Mouse (Mus musculus) forebrain, embryonic 11.5 days (tissue): ENCODE data around the gene Zc2hc1b. TPM values are rescaled to one million over a fixed set of nuclear protein-coding genes. Genes with fewer than 3 reads are reported as not detected.

Experiments
- ATAC-seq: fragments of 200-750 bp; cut with Nextera tagmentation; replicated peaks from 2 replicates; pipeline ENCODE4 v1.8.0; 2017; ENCODE audit warnings: moderate TSS enrichment; ENCODE audit not compliant: low FRiP score
- DNase-seq: peaks from one replicate; pipeline ENCODE4 v3.0.0-alpha.2; 2017; ENCODE audit warnings: low spot score
- H3K27ac ChIP-seq: fragments of 300-500 bp; sonication (generic); 2 replicates; pipeline ENCODE4 v1.5.1; 2014; ENCODE audit warnings: low read depth, low read length
- H3K27me3 ChIP-seq: fragments of 300-500 bp; sonication (generic); 2 replicates; pipeline ENCODE4 v1.6.1; 2014; ENCODE audit warnings: mild to moderate bottlenecking, low read length, mixed read lengths; ENCODE audit not compliant: control insufficient read depth, insufficient read depth
- H3K36me3 ChIP-seq: fragments of 300-500 bp; sonication (generic); 2 replicates; pipeline ENCODE4 v1.6.1; 2014; ENCODE audit warnings: mild to moderate bottlenecking, low read length, moderate library complexity, mixed read lengths; ENCODE audit not compliant: control insufficient read depth, insufficient read depth
- H3K4me1 ChIP-seq: fragments of 300-500 bp; sonication (generic); replicated peaks from 2 replicates; pipeline ENCODE4 v1.6.1; 2014; ENCODE audit warnings: low read length, mixed read lengths; ENCODE audit not compliant: control insufficient read depth, insufficient read depth
- H3K4me2 ChIP-seq: fragments of 300-500 bp; sonication (generic); 2 replicates; pipeline ENCODE4 v1.6.1; 2014; ENCODE audit warnings: low read depth, mild to moderate bottlenecking, low read length, moderate library complexity, mixed read lengths; ENCODE audit not compliant: severe bottlenecking
- H3K4me3 ChIP-seq: fragments of 300-500 bp; sonication (generic); 2 replicates; pipeline ENCODE4 v1.5.1; 2014; ENCODE audit warnings: low read depth, low read length
- H3K9ac ChIP-seq: fragments of 300-500 bp; sonication (generic); 2 replicates; pipeline ENCODE4 v1.6.1; 2014; ENCODE audit warnings: low read length
- H3K9me3 ChIP-seq: fragments of 300-500 bp; sonication (generic); 2 replicates; pipeline ENCODE4 v1.6.1; 2016; ENCODE audit warnings: low read length, mixed read lengths; ENCODE audit not compliant: control insufficient read depth
- WGBS: fragments of 180-500 bp; shearing (Covaris S2); extraction: QIAGEN DNeasy Blood & Tissue Kit; methylation state at CpG from one replicate; pipeline ENCODE4 v1.1.7; 2014; 5-methylcytosine and 5-hydroxymethylcytosine counted together
- polyA plus RNA-seq: library from polyadenylated mRNA; unstranded; fragments of >200 nt; fragmentation: Nextera tagmentation; extraction: Ambion mirVana; gene quantifications from 2 replicates; pipeline ENCODE4 v1.2.1, GENCODE M21; 2014

Zc2hc1b gene
- not detected in 2 replicates for polyA plus RNA-seq

- no peak within 1 kb of the TSS for H3K27ac ChIP-seq
- H3K9ac ChIP-seq, result no peak within 1 kb of the TSS
- no peaks in the 10 kb centered on the region for H3K27me3 ChIP-seq
- no peak within 1 kb of the TSS for H3K4me2 ChIP-seq
- H3K4me3 ChIP-seq, result no peak within 1 kb of the TSS
- DNase-seq (no peak), ATAC-seq (no peak)
- no peaks in the 10 kb centered on the region for H3K4me1 ChIP-seq
- H3K9me3 ChIP-seq, result no peaks in the 10 kb centered on the region
- H3K36me3 ChIP-seq, result peaks cover 24% of the 10 kb centered on the region
- 91% methylated on average over 7 of the region's 7 CpGs for WGBS
Measured at GRCm38 (mm10) chr10:13177973-13178624, at the start of gene Zc2hc1b. Zc2hc1b (minus strand) TSS chr10:13178023.

- Histone ChIP-seq H3K27ac (no peak overlapping the region), H3K4me3 (no peak overlapping the region), H3K27me3 (no peaks in the 10 kb centered on the region), H3K9ac (no peak overlapping the region), H3K4me2 (no peak overlapping the region), H3K4me1 (no peaks in the 10 kb centered on the region), H3K36me3 (no peaks in the 10 kb centered on the region), H3K9me3 (no peaks in the 10 kb centered on the region)
- ATAC-seq, result no peak
- 86% methylated on average over 7 of the region's 7 CpGs for WGBS
- no peak for DNase-seq
Measured at GRCm38 (mm10) chr10:13225377-13226063, 47.7 kb upstream of the Zc2hc1b start.

- no peak for ATAC-seq
- Histone ChIP-seq H3K4me2 (no peak overlapping the region), H3K36me3 (no peaks in the 10 kb centered on the region), H3K4me1 (no peaks in the 10 kb centered on the region), H3K9ac (no peak overlapping the region), H3K9me3 (no peaks in the 10 kb centered on the region), H3K4me3 (no peak overlapping the region), H3K27ac (no peak overlapping the region), H3K27me3 (no peaks in the 10 kb centered on the region)
- 84% methylated on average over 3 of the region's 3 CpGs for WGBS
- no peak for DNase-seq
Measured at GRCm38 (mm10) chr10:13222135-13222534, 44.3 kb upstream of the Zc2hc1b start.

GRCm38 (mm10) chr10:13220061-13220460 is 42.2 kb upstream of the Zc2hc1b start:
- no peak overlapping the region for H3K4me2 ChIP-seq
- no peaks in the 10 kb centered on the region for H3K4me1 ChIP-seq
- DNase-seq (no peak), ATAC-seq (no peak)
- no peak overlapping the region for H3K9ac ChIP-seq
- no peak overlapping the region for H3K27ac ChIP-seq
- no peaks in the 10 kb centered on the region for H3K36me3 ChIP-seq
- 70% methylated on average over 1 of the region's 1 CpGs for WGBS
- H3K4me3 ChIP-seq, result no peak overlapping the region
- H3K9me3 ChIP-seq, result no peaks in the 10 kb centered on the region
- H3K27me3 ChIP-seq, result no peaks in the 10 kb centered on the region

GRCm38 (mm10) chr10:13213956-13214355 is 36.1 kb upstream of the Zc2hc1b start:
- Histone ChIP-seq H3K4me3 (no peak overlapping the region), H3K9ac (no peak overlapping the region), H3K4me1 (peaks cover 3% of the 10 kb centered on the region; the same call in 1 of the 2 replicates), H3K9me3 (no peaks in the 10 kb centered on the region), H3K27ac (no peak overlapping the region), H3K4me2 (no peak overlapping the region), H3K36me3 (no peaks in the 10 kb centered on the region), H3K27me3 (no peaks in the 10 kb centered on the region)
- DNase-seq, result no peak
- ATAC-seq, result no peak
- 89% methylated on average over 12 of the region's 12 CpGs for WGBS

GRCm38 (mm10) chr10:13212829-13213228 is 35.0 kb upstream of the Zc2hc1b start:
- H3K27me3 ChIP-seq, result no peaks in the 10 kb centered on the region
- H3K4me2 ChIP-seq, result no peak overlapping the region
- no peak overlapping the region for H3K9ac ChIP-seq
- H3K36me3 ChIP-seq, result no peaks in the 10 kb centered on the region
- DNase-seq (no peak), ATAC-seq (no peak)
- no peak overlapping the region for H3K27ac ChIP-seq
- no peak overlapping the region for H3K4me3 ChIP-seq
- no peaks in the 10 kb centered on the region for H3K9me3 ChIP-seq
- 87% methylated on average over 6 of the region's 6 CpGs for WGBS
- H3K4me1 ChIP-seq, result peaks cover 3% of the 10 kb centered on the region; the same call in 1 of the 2 replicates

GRCm38 (mm10) chr10:13212326-13212725 is 34.5 kb upstream of the Zc2hc1b start:
- no peaks in the 10 kb centered on the region for H3K36me3 ChIP-seq
- H3K9ac ChIP-seq, result no peak overlapping the region
- no peak overlapping the region for H3K4me3 ChIP-seq
- no peak for ATAC-seq
- no peak overlapping the region for H3K27ac ChIP-seq
- no peaks in the 10 kb centered on the region for H3K27me3 ChIP-seq
- H3K4me2 ChIP-seq, result no peak overlapping the region
- no peak for DNase-seq
- H3K9me3 ChIP-seq, result no peaks in the 10 kb centered on the region
- H3K4me1 ChIP-seq, result peaks cover 3% of the 10 kb centered on the region; the same call in 1 of the 2 replicates
- 72% methylated on average over 9 of the region's 9 CpGs for WGBS

- 79% methylated on average over 8 of the region's 8 CpGs for WGBS
- no peak overlapping the region for H3K4me3 ChIP-seq
- no peak overlapping the region for H3K4me2 ChIP-seq
- H3K9ac ChIP-seq, result no peak overlapping the region
- H3K4me1 ChIP-seq, result peaks cover 3% of the 10 kb centered on the region; the same call in 1 of the 2 replicates
- no peaks in the 10 kb centered on the region for H3K9me3 ChIP-seq
- no peak for ATAC-seq
- H3K27ac ChIP-seq, result no peak overlapping the region
- no peaks in the 10 kb centered on the region for H3K27me3 ChIP-seq
- no peaks in the 10 kb centered on the region for H3K36me3 ChIP-seq
- no peak for DNase-seq
Measured at GRCm38 (mm10) chr10:13209930-13210637, 32.3 kb upstream of the Zc2hc1b start.
